Mouse (Mus musculus) duodenum, adult 2 months (tissue): ENCODE results near the gene Olfr1511. TPM values are rescaled to one million over a fixed set of nuclear protein-coding genes. Genes with fewer than 3 reads are reported as not detected.

Source experiments
- polyA plus RNA-seq: library from polyadenylated mRNA; depleted of rRNA; stranded (reverse); fragments of >200 nt; gene quantifications from 2 replicates; pipeline ENCODE4 v1.2.3, GENCODE M21; 2012; ENCODE audit warnings: low replicate concordance; rRNA removed

Olfr1511 gene
- polyA plus RNA-seq: not detected in 2 replicates

DNA sequence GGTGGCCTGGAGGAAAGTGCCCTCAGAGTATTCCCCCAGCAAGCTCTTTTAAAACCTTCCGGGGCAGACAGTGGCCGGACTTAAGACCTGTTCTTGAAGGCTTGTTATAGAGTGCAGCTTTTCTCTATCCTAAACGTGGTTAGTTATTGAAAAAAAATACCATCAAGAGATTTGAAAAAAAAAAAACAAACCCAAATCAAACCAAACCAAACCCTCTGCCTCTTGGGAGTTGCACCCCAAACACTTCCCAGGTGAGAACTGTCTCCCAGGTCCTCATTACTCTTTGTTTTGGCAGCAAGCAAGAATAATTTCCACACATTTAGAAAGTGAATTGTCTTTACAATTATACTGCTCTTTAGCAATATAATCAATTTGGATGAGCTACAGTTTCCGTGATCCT, at the start of gene Olfr1511:
Gene Olfr1511 (minus strand): TSS at position 101 of the 400 bp plus-strand sequence.

GRCm38 (mm10) chr14:52442690-52443089, 45.5 kb upstream of the Olfr1511 start, which contains the start of gene Olfr1509:
Gene Olfr1509, plus strand, starts transcription at chr14:52442990.

DNA sequence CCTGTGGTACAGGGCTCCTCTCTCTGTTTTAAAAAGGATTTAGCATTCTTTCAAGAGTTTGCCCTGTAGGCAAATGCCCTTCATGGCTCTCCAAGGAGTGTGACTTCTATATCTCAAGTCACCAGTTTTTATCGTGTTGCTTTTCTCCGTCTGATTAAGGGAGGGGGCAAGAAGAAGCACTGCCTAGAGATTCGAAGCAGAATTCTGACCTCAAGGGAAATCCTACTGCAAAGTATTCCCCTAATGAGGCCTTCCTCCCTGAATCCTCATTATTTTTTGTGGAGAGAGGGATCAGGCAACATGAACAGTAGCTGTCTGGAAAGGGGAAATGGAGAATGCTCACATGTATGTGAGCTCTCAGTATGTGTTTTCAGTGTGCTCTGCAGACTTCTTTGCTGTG, 17.1 kb upstream of the Olfr1511 start, which contains the start of gene Olfr1510:
Gene Olfr1510 (minus strand): TSS at position 101 of the 400 bp plus-strand sequence.

GRCm38 (mm10) chr14:52379068-52379467, 18.1 kb downstream of the Olfr1511 start, which contains the start of gene Olfr1512:
Gene Olfr1512, minus strand, starts transcription at chr14:52379168.

GRCm38 (mm10) chr14:52356308-52356707, 40.9 kb downstream of the Olfr1511 start, which contains the start of gene Olfr1513:
Gene Olfr1513, minus strand, starts transcription at chr14:52356408.

Other genes with a start within 250 kb of the Olfr1511 start
- 3.4 and 4.0 TPM in 2 replicates for gene Supt16, start 200.0 kb downstream of the Olfr1511 start, polyA plus RNA-seq
- 12.6 and 13.0 TPM in 2 replicates for gene Chd8, start 139.6 kb downstream of the Olfr1511 start, polyA plus RNA-seq
- 20.9 and 21.4 TPM in 2 replicates for gene Tox4, start 118.2 kb downstream of the Olfr1511 start, polyA plus RNA-seq
- gene Rab2b, start 117.8 kb downstream of the Olfr1511 start, polyA plus RNA-seq: 1.4 TPM in 2 replicates
- gene Mettl3, start 92.3 kb downstream of the Olfr1511 start, polyA plus RNA-seq: 7.4 and 11.1 TPM in 2 replicates
- 1.2 TPM in 2 replicates for gene Sall2, start 68.6 kb downstream of the Olfr1511 start, polyA plus RNA-seq
- gene Olfr1513, start 41.0 kb downstream of the Olfr1511 start, polyA plus RNA-seq: not detected in 2 replicates
- not detected in 2 replicates for gene Olfr1512, start 18.2 kb downstream of the Olfr1511 start, polyA plus RNA-seq
- not detected in 2 replicates for gene Olfr1510, start 17.0 kb upstream of the Olfr1511 start, polyA plus RNA-seq
- gene Olfr1509, start 45.6 kb upstream of the Olfr1511 start, polyA plus RNA-seq: not detected in 2 replicates
- gene Olfr1508, start 70.1 kb upstream of the Olfr1511 start, polyA plus RNA-seq: not detected in 2 replicates
- gene Olfr1507, start 98.4 kb upstream of the Olfr1511 start, polyA plus RNA-seq: not detected in 2 replicates